Mouse (Mus musculus) midbrain, embryonic 12.5 days (tissue): Measurements from ENCODE around the gene Sdr39u1. TPM values are rescaled to one million over a fixed set of nuclear protein-coding genes. Genes with fewer than 3 reads are reported as not detected.

ENCODE experiments used
- ATAC-seq: fragments of 200-750 bp; cut with Nextera tagmentation; 2 replicates; pipeline ENCODE4 v1.8.0; 2017; ENCODE audit warnings: low read depth, moderate TSS enrichment, moderate library complexity; ENCODE audit not compliant: low FRiP score
- H3K27ac ChIP-seq: fragments of 300-500 bp; sonication (generic); replicated peaks from 2 replicates; pipeline ENCODE4 v1.5.1; 2016; ENCODE audit warnings: mild to moderate bottlenecking
- H3K27me3 ChIP-seq: fragments of 300-500 bp; sonication (generic); 2 replicates; pipeline ENCODE4 v1.6.1; 2016; ENCODE audit warnings: mild to moderate bottlenecking
- H3K36me3 ChIP-seq: fragments of 300-500 bp; sonication (generic); 2 replicates; pipeline ENCODE4 v1.6.1; 2016
- H3K4me1 ChIP-seq: fragments of 300-500 bp; sonication (generic); 2 replicates; pipeline ENCODE4 v1.6.1; 2016
- H3K4me2 ChIP-seq: fragments of 300-500 bp; sonication (generic); replicated peaks from 2 replicates; pipeline ENCODE4 v1.6.1; 2016; ENCODE audit warnings: mild to moderate bottlenecking, moderate library complexity
- H3K4me3 ChIP-seq: fragments of 300-500 bp; sonication (generic); 2 replicates; pipeline ENCODE4 v1.5.1; 2016; ENCODE audit warnings: mild to moderate bottlenecking
- H3K9ac ChIP-seq: fragments of 300-500 bp; sonication (generic); replicated peaks from 2 replicates; pipeline ENCODE4 v1.6.1; 2016; ENCODE audit warnings: mild to moderate bottlenecking, moderate library complexity
- H3K9me3 ChIP-seq: fragments of 300-500 bp; sonication (generic); 2 replicates; pipeline ENCODE4 v1.6.1; 2016; ENCODE audit warnings: mild to moderate bottlenecking
- WGBS: fragments of 180-500 bp; shearing (Covaris S2); methylation state at CpG from one replicate; pipeline ENCODE4 v1.1.7; 2016; 5-methylcytosine and 5-hydroxymethylcytosine counted together
- polyA plus RNA-seq: library from polyadenylated mRNA; unstranded; fragments of >200 nt; fragmentation: Nextera tagmentation; extraction: Ambion mirVana; gene quantifications from 2 replicates; pipeline ENCODE4 v1.2.1, GENCODE M21; 2016

Gene Sdr39u1
- polyA plus RNA-seq, 1 experiment from 2014 or later, result 44.6 TPM

GRCm38 (mm10) chr14:55913406-55913805, 13.3 kb upstream of the Sdr39u1 start:
- no peak for ATAC-seq
- Histone ChIP-seq H3K4me3 (no peak overlapping the region), H3K27me3 (no peaks in the 10 kb centered on the region), H3K4me1 (no peaks in the 10 kb centered on the region), H3K27ac (no peak overlapping the region), H3K9me3 (no peaks in the 10 kb centered on the region), H3K36me3 (no peaks in the 10 kb centered on the region), H3K4me2 (no peak overlapping the region), H3K9ac (no peak overlapping the region)
- 64% methylated on average over 4 of the region's 4 CpGs for WGBS

GRCm38 (mm10) chr14:55905518-55905917, 5.4 kb upstream of the Sdr39u1 start:
- no peak for ATAC-seq
- Histone ChIP-seq H3K4me1 (peaks cover 4% of the 10 kb centered on the region), H3K4me2 (no peak overlapping the region), H3K9me3 (no peaks in the 10 kb centered on the region), H3K4me3 (no peak overlapping the region), H3K27ac (no peak overlapping the region), H3K27me3 (no peaks in the 10 kb centered on the region), H3K9ac (no peak overlapping the region), H3K36me3 (no peaks in the 10 kb centered on the region)
- 38% methylated on average over 1 of the region's 1 CpGs for WGBS

GRCm38 (mm10) chr14:55900414-55900755, 292 bp upstream of the Sdr39u1 start:
- Histone ChIP-seq H3K4me2 (peak overlapping the region; percentile 74), H3K9ac (peak overlapping the region; percentile 65), H3K9me3 (no peaks in the 10 kb centered on the region), H3K4me1 (peaks cover 13% of the 10 kb centered on the region), H3K36me3 (peaks cover 22% of the 10 kb centered on the region), H3K27ac (no peak overlapping the region), H3K27me3 (no peaks in the 10 kb centered on the region), H3K4me3 (peak overlapping the region; percentile 46)
- WGBS, result 11% methylated on average over 12 of the region's 12 CpGs
- ATAC-seq, result no peak; the same call in 1 of the 2 replicates

- Histone ChIP-seq H3K9ac (no peak overlapping the region), H3K27ac (no peak overlapping the region), H3K4me3 (no peak overlapping the region), H3K4me2 (no peak overlapping the region), H3K27me3 (no peaks in the 10 kb centered on the region), H3K9me3 (no peaks in the 10 kb centered on the region), H3K36me3 (peaks cover 37% of the 10 kb centered on the region), H3K4me1 (peaks cover 13% of the 10 kb centered on the region)
- 92% methylated on average over 7 of the region's 7 CpGs for WGBS
- ATAC-seq, result no peak
These were observed 1.1 kb downstream of the Sdr39u1 start for GRCm38 (mm10) chr14:55898947-55899346.

- peaks cover 13% of the 10 kb centered on the region for H3K4me1 ChIP-seq
- 94% methylated on average over 12 of the region's 12 CpGs for WGBS
- no peak overlapping the region for H3K4me3 ChIP-seq
- no peak for ATAC-seq
- no peak overlapping the region for H3K27ac ChIP-seq
- H3K36me3 ChIP-seq, result peaks cover 46% of the 10 kb centered on the region
- no peak overlapping the region for H3K4me2 ChIP-seq
- no peaks in the 10 kb centered on the region for H3K9me3 ChIP-seq
- no peaks in the 10 kb centered on the region for H3K27me3 ChIP-seq
- no peak overlapping the region for H3K9ac ChIP-seq
These were observed 2.4 kb downstream of the Sdr39u1 start for GRCm38 (mm10) chr14:55897671-55898070.

GRCm38 (mm10) chr14:55886571-55887382, 13.3 kb downstream of the Sdr39u1 start:
- peak overlapping the region; percentile 82; the same call in 1 of the 2 replicates for H3K4me2 ChIP-seq
- ATAC-seq, result no peak
- peaks cover 27% of the 10 kb centered on the region for H3K4me1 ChIP-seq
- H3K4me3 ChIP-seq, result no peak overlapping the region
- peaks cover 54% of the 10 kb centered on the region for H3K36me3 ChIP-seq
- H3K9ac ChIP-seq, result 0 out of 2 replicates have a peak overlapping the region, but pooled peaks have one; percentile 11
- peaks cover 8% of the 10 kb centered on the region for H3K27me3 ChIP-seq
- 84% methylated on average over 24 of the region's 24 CpGs for WGBS
- H3K9me3 ChIP-seq, result no peaks in the 10 kb centered on the region
- H3K27ac ChIP-seq, result no peak overlapping the region

GRCm38 (mm10) chr14:55885791-55886271, 14.3 kb downstream of the Sdr39u1 start:
- H3K36me3 ChIP-seq, result peaks cover 45% of the 10 kb centered on the region
- 9% methylated on average over 16 of the region's 16 CpGs for WGBS
- no peak overlapping the region for H3K27ac ChIP-seq
- peak overlapping the region; percentile 82 for H3K4me2 ChIP-seq
- no peaks in the 10 kb centered on the region for H3K9me3 ChIP-seq
- peaks cover 27% of the 10 kb centered on the region for H3K4me1 ChIP-seq
- H3K4me3 ChIP-seq, result peak overlapping the region; percentile 90
- H3K27me3 ChIP-seq, result peaks cover 8% of the 10 kb centered on the region
- peak overlapping the region; percentile 86 for H3K9ac ChIP-seq
- ATAC-seq, result no peak

GRCm38 (mm10) chr14:55885114-55885790, 14.8 kb downstream of the Sdr39u1 start:
- under 1% methylated on average over 24 of the region's 30 CpGs for WGBS
- peaks cover 40% of the 10 kb centered on the region for H3K36me3 ChIP-seq
- H3K4me1 ChIP-seq, result peaks cover 27% of the 10 kb centered on the region
- peak overlapping the region; percentile 81 for H3K27ac ChIP-seq
- H3K4me3 ChIP-seq, result peak overlapping the region; percentile 90
- 0 out of 2 replicates have a peak, but pooled peaks have one; percentile 11 for ATAC-seq
- peaks cover 8% of the 10 kb centered on the region for H3K27me3 ChIP-seq
- peak overlapping the region; percentile 86 for H3K9ac ChIP-seq
- no peaks in the 10 kb centered on the region for H3K9me3 ChIP-seq
- peak overlapping the region; percentile 82 for H3K4me2 ChIP-seq

- Histone ChIP-seq H3K36me3 (peaks cover 34% of the 10 kb centered on the region), H3K27me3 (peaks cover 8% of the 10 kb centered on the region), H3K9ac (peak within 1 kb of the TSS; percentile 86), H3K4me2 (peak within 1 kb of the TSS; percentile 82), H3K27ac (peak within 1 kb of the TSS; percentile 81), H3K4me1 (peaks cover 27% of the 10 kb centered on the region), H3K9me3 (no peaks in the 10 kb centered on the region), H3K4me3 (peak within 1 kb of the TSS; percentile 90)
- WGBS, result under 1% methylated on average over 29 of the region's 30 CpGs
- peak; percentile 97 for ATAC-seq
These were observed 15.4 kb downstream of the Sdr39u1 start, which contains the start of gene Khnyn for GRCm38 (mm10) chr14:55884713-55885113. Khnyn (plus strand) TSS chr14:55884947.

GRCm38 (mm10) chr14:55884166-55884565, 15.9 kb downstream of the Sdr39u1 start, which contains the start of gene Cbln3:
Cbln3 (minus strand) TSS chr14:55884392.
- peak within 1 kb of the TSS; percentile 86 for H3K9ac ChIP-seq
- WGBS, result 34% methylated on average over 4 of the region's 4 CpGs
- H3K4me3 ChIP-seq, result peak within 1 kb of the TSS; percentile 90
- peaks cover 8% of the 10 kb centered on the region for H3K27me3 ChIP-seq
- peak; percentile 47 for ATAC-seq
- no peaks in the 10 kb centered on the region for H3K9me3 ChIP-seq
- H3K36me3 ChIP-seq, result peaks cover 29% of the 10 kb centered on the region
- peak within 1 kb of the TSS; percentile 82 for H3K4me2 ChIP-seq
- peaks cover 27% of the 10 kb centered on the region for H3K4me1 ChIP-seq
- H3K27ac ChIP-seq, result peak within 1 kb of the TSS; percentile 81

- no peak overlapping the region for H3K4me3 ChIP-seq
- no peaks in the 10 kb centered on the region for H3K9me3 ChIP-seq
- peaks cover 25% of the 10 kb centered on the region for H3K36me3 ChIP-seq
- peaks cover 27% of the 10 kb centered on the region for H3K4me1 ChIP-seq
- H3K4me2 ChIP-seq, result no peak overlapping the region
- peaks cover 8% of the 10 kb centered on the region for H3K27me3 ChIP-seq
- ATAC-seq, result no peak
- H3K27ac ChIP-seq, result no peak overlapping the region
- H3K9ac ChIP-seq, result no peak overlapping the region
- 92% methylated on average over 12 of the region's 12 CpGs for WGBS
These were observed 16.4 kb downstream of the Sdr39u1 start for GRCm38 (mm10) chr14:55883663-55884062.

- Histone ChIP-seq H3K9me3 (no peaks in the 10 kb centered on the region), H3K4me2 (no peak overlapping the region), H3K27me3 (peaks cover 8% of the 10 kb centered on the region), H3K9ac (no peak overlapping the region), H3K27ac (no peak overlapping the region), H3K36me3 (peaks cover 20% of the 10 kb centered on the region), H3K4me3 (no peak overlapping the region), H3K4me1 (peaks cover 27% of the 10 kb centered on the region)
- WGBS, result 94% methylated on average over 13 of the region's 13 CpGs
- ATAC-seq, result no peak
These were observed 16.9 kb downstream of the Sdr39u1 start for GRCm38 (mm10) chr14:55883149-55883661.
